Mouse (Mus musculus) lung, adult 2 months (tissue): ENCODE measurements around the gene Cyp2d40.

ENCODE experiments used
- CTCF ChIP-seq: fragments of 200-500 bp; IDR thresholded peaks from 2 replicates; pipeline ENCODE4 v1.5.1; 2011; ENCODE audit warnings: mild to moderate bottlenecking, low read length, control low read depth; ENCODE audit not compliant: insufficient read depth
- POLR2A ChIP-seq: fragments of 200-500 bp; IDR thresholded peaks from 2 replicates; pipeline ENCODE4 v1.6.1; 2011; ENCODE audit warnings: low read depth, mild to moderate bottlenecking, control low read depth, low read length, borderline replicate concordance; ENCODE audit errors: extremely low read depth

GRCm38 (mm10) chr15:82793868-82794267, 29.9 kb upstream of the Cyp2d40 start:
- TF ChIP-seq CTCF: no peak
- TF ChIP-seq POLR2A: no peak
